Mouse (Mus musculus) ES-Bruce4 (cell line): Measurements from ENCODE around the gene Faf2.

Experiments
- CTCF ChIP-seq: IDR thresholded peaks from one replicate; pipeline ENCODE4 v1.8.1; 2011; ENCODE audit warnings: low read depth, low read length
- EP300 ChIP-seq: IDR thresholded peaks from 2 replicates; pipeline ENCODE4 v1.6.1; 2011; ENCODE audit warnings: low read depth, low read length; ENCODE audit not compliant: insufficient read depth
- POLR2A ChIP-seq: IDR thresholded peaks from one replicate; pipeline ENCODE4 v1.8.1; 2011; ENCODE audit warnings: low read length; ENCODE audit not compliant: insufficient read depth

DNA sequence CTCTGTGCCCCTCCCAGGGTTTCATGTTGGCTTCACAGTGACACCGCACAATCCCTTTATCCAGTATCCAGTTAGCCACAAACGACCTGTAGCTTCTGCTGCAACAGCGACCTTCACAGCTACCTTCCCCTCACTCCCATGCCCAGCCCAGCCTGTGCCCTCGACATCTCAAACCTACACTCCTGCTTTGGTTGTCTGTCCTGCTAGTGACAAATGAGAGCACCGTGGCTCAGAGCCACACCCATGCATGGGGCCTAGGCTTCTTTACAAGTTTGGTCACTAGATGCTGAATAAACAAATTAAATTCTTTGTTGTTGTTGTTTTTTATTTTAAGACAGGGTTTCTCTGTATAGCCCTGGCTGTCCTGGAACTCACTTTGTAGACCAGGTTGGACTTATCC lies 14.4 kb upstream of the Faf2 start:
- no peak for TF ChIP-seq POLR2A
- no peak for TF ChIP-seq EP300
- TF ChIP-seq CTCF: no peak
